1 mouse cellular context compared by ENCODE assay signal in genomic region chr10:93888935-93889578, GRCm38 (mm10).
TF ChIP-seq lines count a peak whose summit lies in the region.

No protein-coding gene starts in this region.

TF ChIP-seq in CH12.LX, 34 proteins besides CTCF, POLR2A, EP300 and RAD21 (continued from another document):
- TF ChIP-seq POLR2AphosphoS2 (IDR thresholded peaks at IDR 0.05; ENCODE audit: low read depth, low read length) = no peak
- TF ChIP-seq USF1 (IDR thresholded peaks at IDR 0.05; ENCODE audit: low read depth, low read length) = no peak
- TF ChIP-seq JUN (IDR thresholded peaks at IDR 0.05; ENCODE audit: insufficient read depth, low read depth, low read length) = no peak
- no peak for TF ChIP-seq USF2 (conservative IDR thresholded peaks at IDR 0.05; ENCODE audit: low read depth, low read length)
